Mouse (Mus musculus) spleen, adult 12 weeks (tissue): ENCODE data around the gene Ppox.
"Not testable (repeated sequence)": the region's sequence is repeated elsewhere in the genome, so short reads cannot be mapped to it uniquely, and the experiment has no call there.

Source experiments
- DNase-seq: peaks from one replicate; pipeline ENCODE4 v3.0.0; 2022; ENCODE audit warnings: low spot score

Ppox gene

DNA sequence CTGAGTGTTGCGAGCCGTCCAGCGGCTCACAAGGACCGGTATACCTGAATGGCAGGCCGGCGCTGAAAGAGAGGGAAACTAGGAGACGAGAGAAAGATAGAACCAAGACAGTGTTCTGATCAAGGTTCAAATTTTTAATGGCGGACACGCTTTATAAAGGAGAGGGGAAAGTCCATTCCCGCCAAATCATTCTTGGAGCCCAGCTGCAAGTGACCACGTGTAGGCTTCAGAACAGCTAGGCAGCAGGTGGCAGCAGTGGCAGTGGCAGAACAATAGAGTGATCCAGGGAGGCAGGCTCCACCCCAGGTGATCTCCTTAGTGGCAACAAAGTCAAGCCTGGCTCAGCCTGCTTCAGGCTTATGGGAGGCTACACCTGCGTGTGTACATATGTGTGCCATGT is 39.0 kb downstream of the Ppox start:
- not testable (repeated sequence) for DNase-seq

DNA sequence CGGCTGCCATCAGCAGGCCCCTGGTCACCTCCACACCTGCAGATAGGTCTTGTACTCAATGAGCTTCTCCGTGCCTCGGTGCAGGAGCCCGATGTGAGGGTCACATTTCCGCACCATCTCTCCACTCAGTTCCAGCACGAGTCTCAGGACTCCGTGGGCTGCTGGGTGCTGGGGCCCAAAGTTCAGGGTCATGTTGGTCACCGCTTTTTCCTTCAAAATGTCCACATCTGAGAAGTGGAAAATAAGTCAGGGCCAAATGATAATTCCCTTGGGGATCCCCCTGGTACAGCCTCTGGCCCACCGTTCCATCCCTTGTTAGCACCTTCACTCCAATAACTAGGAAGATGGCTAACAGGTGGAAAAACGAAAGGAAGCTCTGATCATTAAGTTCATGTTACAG is 40.1 kb downstream of the Ppox start:
- DNase-seq: no peak

GRCm38 (mm10) chr1:171239992-171240744 is 40.8 kb downstream of the Ppox start:
- DNase-seq: no peak

GRCm38 (mm10) chr1:171238463-171238862 is 42.5 kb downstream of the Ppox start:
- DNase-seq: peak; percentile 34

GRCm38 (mm10) chr1:171237438-171237837 is 43.5 kb downstream of the Ppox start:
- no peak for DNase-seq

GRCm38 (mm10) chr1:171235791-171236190 is 45.2 kb downstream of the Ppox start:
- no peak for DNase-seq

DNA sequence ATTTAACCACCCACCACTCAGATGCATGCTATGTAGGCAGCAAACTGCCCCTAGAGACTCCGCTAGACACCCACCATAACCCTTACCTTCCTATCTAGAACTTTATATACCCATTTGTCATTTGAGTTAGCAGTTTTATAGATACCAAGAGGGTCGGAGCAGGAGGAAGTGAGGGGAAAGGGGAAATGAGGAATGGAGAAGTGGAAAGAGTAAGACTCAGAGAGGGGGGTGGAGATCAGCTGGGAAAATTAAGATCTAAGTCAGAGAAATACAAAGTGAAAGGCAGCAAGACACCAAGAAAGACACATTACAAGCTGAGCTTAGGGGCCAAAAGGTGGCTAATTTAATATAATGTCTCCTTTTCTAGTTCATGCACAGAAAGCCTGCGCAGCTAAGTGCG is 46.4 kb downstream of the Ppox start:
- DNase-seq: no peak

DNA sequence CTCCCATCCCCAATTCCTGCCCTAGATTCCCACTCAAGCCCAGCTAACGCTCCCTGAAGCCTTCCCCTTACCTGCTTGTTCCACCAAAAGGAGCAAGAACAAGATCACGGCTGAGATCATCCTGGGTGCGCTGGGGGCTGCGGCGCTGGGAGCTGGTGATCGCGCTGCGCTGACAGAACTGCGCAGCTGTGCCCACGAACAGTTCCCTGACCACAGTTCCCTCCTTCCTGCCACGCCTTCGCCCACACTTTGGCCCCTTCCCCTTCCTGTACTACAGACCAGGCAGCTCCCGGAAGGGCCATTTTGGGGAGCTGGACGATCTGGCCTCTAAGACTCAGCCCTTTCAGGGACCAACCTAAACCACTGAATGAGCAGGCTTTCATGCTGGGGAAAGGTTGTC is 46.9 kb downstream of the Ppox start, which contains the start of gene Fcer1g:
Fcer1g (minus strand) TSS at position 240 of the 400 bp plus-strand sequence.
- no peak for DNase-seq

DNA sequence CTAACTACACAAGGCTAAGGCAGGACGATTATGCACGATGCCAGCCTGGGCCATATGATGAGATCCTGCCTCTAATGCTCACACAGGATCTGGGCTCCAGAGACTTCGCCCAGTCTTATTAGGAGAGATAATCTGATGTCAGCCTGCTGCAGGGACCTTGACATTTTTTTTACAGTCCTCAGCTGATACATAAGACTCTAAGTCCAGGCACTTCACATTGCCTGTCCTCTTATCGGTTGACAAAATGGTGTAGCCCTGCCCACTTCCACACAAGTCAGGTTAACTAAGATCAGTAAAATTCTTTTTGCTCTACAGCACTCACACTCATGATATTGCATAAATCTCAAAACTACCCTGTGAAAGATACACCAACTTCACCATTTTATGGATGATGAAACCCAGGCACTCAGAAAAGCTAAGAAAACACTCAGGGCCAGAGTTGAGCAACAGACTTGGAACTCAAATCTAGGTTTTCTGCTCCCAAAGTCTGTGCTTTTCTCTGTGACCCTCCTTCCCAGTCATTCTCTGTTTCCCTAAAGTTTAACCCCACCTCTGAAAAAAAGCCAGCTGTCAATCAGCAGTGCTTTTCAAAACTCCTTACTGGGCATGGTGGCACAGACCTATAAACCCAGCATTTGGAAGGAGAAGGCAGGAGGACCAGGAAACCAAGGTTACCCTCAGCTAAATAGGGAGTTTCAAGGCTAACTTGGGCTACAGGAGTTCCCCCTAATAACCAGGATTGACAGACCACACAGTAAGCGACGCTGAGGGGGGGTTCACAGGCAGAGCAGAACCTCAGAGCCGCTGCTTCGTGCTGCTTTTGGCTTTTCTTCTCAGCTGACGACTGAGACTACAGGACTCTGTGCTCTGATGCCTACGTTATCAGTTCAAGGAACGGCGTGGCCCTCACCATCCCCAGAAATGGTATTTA is 47.9 kb downstream of the Ppox start:
- no peak for DNase-seq

DNA sequence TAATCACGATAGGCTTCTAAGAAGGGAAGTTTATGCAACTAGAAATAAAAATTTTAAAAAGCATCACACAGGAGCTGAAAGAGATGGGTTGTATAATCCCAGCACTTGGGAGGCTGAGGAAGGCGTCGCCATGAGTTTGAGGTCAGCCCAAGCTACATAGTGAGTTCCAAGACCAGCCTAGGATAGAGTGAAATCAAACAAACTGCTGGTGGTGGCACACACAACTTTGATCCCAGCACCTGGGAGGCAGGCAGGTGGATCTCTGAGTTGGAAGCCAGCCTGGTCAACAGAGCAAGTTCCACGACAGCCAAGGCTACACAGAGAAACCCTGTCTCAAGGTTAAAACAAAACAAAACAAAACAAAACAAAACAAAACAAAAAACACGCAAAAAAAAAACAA is 48.6 kb downstream of the Ppox start:
- no peak for DNase-seq

DNA sequence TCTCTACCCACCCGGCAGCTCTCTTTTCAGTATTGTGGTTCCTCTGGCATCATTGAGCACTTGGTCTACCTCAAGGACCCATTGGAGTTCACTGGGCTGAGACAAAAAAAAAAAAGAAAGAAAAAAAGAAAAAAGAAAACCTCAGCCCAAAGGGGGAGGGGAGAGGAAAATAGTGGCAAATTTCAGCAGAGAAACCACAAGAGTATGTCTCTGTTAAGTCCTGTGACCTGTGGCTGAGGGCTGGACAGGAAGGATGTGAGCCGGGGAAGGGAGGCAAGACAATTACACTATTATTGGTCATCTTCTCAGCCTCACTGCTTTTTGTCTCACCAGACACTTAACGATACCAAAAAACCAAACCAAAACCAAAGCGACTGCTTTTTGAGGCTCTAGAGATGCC is 49.1 kb downstream of the Ppox start:
- no peak for DNase-seq

DNA sequence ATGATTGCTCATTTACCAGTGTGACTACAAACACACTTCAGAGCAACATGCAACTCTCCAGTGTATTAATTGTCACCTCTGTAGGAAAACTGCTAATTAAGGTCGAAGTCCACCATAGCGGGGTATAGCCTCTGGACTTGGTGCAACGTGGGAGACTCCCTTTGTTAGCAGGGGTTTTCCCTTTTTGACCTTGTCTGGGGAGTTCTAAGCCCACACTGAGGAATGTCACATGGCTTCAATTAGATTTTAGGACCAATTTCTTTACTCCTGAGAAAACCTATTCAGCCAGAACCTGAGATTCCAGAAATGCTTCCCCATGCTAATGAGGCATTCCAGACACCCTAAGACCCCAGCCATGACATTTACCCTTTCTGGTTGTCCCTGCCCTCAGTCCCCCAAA is 50.8 kb downstream of the Ppox start:
- no peak for DNase-seq

GRCm38 (mm10) chr1:171229750-171230149 is 51.2 kb downstream of the Ppox start:
- DNase-seq: no peak

DNA sequence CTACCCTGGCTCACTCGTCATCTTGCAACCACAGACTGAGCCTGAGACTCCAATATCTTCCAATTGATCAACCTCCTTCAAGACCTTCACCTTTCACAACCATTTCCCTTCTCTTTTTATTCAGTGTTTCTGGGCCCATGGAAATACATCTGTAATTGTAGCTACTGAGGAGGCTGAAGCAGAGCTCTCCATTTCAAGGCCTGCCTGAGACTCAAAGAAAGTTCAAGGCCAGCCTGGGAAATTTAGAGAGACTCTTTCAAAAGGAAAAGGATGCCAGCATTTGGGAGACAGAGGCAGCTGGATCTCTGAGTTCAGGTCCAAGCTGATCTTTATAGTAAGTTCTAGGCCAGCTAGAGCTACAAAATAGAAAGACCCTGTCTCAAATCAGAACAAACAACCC is 53.1 kb downstream of the Ppox start:
- DNase-seq: no peak

- DNase-seq: no peak
Observed at GRCm38 (mm10) chr1:171226780-171227179, 54.2 kb downstream of the Ppox start.
